Mouse (Mus musculus) testis, adult 2 months (tissue): ENCODE results near the gene Arl13b. TPM values are rescaled to one million over a fixed set of nuclear protein-coding genes. Genes with fewer than 3 reads are reported as not detected.

ENCODE experiments used
- H3K27ac ChIP-seq: fragments of 200-500 bp; 2 replicates; pipeline ENCODE4 v1.5.1; 2012; ENCODE audit warnings: low read depth, low read length; ENCODE audit not compliant: control insufficient read depth, insufficient read depth
- H3K27me3 ChIP-seq: fragments of 200-500 bp; 2 replicates; pipeline ENCODE4 v1.6.1; 2012; ENCODE audit warnings: mild to moderate bottlenecking, low read length, moderate library complexity; ENCODE audit not compliant: control insufficient read depth, insufficient read depth
- H3K36me3 ChIP-seq: fragments of 200-500 bp; 2 replicates; pipeline ENCODE4 v1.6.1; 2012; ENCODE audit warnings: mild to moderate bottlenecking, low read length; ENCODE audit not compliant: control insufficient read depth, insufficient read depth
- H3K4me1 ChIP-seq: fragments of 200-500 bp; 2 replicates; pipeline ENCODE4 v1.6.1; 2012; ENCODE audit warnings: low read length; ENCODE audit not compliant: control insufficient read depth, insufficient read depth
- H3K4me3 ChIP-seq: fragments of 200-500 bp; 2 replicates; pipeline ENCODE4 v1.5.1; 2012; ENCODE audit warnings: low read depth, mild to moderate bottlenecking, low read length, moderate library complexity, mixed read lengths; ENCODE audit not compliant: control insufficient read depth
- CTCF ChIP-seq: fragments of 200-500 bp; IDR thresholded peaks from 2 replicates; pipeline ENCODE4 v1.5.1; 2012; ENCODE audit warnings: low read depth, mild to moderate bottlenecking, inconsistent platforms, low read length, moderate library complexity; ENCODE audit not compliant: control insufficient read depth, insufficient read depth, insufficient replicate concordance
- POLR2A ChIP-seq: fragments of 200-500 bp; IDR thresholded peaks from 2 replicates; pipeline ENCODE4 v1.6.1; 2012; ENCODE audit warnings: low read depth, mild to moderate bottlenecking, inconsistent platforms, low read length, moderate library complexity; ENCODE audit not compliant: control insufficient read depth
- polyA plus RNA-seq: library from polyadenylated mRNA; depleted of rRNA; stranded (reverse); fragments of >200 nt; gene quantifications from 2 replicates; pipeline ENCODE4 v1.2.3, GENCODE M21; 2012

The Arl13b gene
- polyA plus RNA-seq, 1 experiment = 31.3 TPM

- H3K36me3 ChIP-seq = no peaks in the 10 kb centered on the region
- H3K27me3 ChIP-seq = no peaks in the 10 kb centered on the region
- no peaks in the 10 kb centered on the region for H3K4me1 ChIP-seq
- no peak overlapping the region for H3K27ac ChIP-seq
- TF ChIP-seq CTCF (no peak), POLR2A (no peak)
- no peak overlapping the region for H3K4me3 ChIP-seq
These were observed 50.2 kb downstream of the Arl13b start for GRCm38 (mm10) chr16:62796608-62797007.

GRCm38 (mm10) chr16:62786621-62787331, 60.1 kb downstream of the Arl13b start, which contains the start of gene Nsun3:
Nsun3 (minus strand) TSS chr16:62786818.
- H3K27me3 ChIP-seq = no peaks in the 10 kb centered on the region
- H3K4me1 ChIP-seq = peaks cover 6% of the 10 kb centered on the region
- peak within 1 kb of the TSS; percentile 96 for H3K27ac ChIP-seq
- TF ChIP-seq CTCF (no peak), POLR2A (peak; percentile 83)
- H3K36me3 ChIP-seq = no peaks in the 10 kb centered on the region
- peak within 1 kb of the TSS; percentile 98 for H3K4me3 ChIP-seq

- Histone ChIP-seq H3K27ac (no peak overlapping the region), H3K4me3 (no peak overlapping the region), H3K4me1 (peaks cover 6% of the 10 kb centered on the region), H3K27me3 (no peaks in the 10 kb centered on the region), H3K36me3 (no peaks in the 10 kb centered on the region)
- TF ChIP-seq CTCF = no peak
- no peak for TF ChIP-seq POLR2A
These were observed 64.6 kb downstream of the Arl13b start for GRCm38 (mm10) chr16:62782229-62782628.

GRCm38 (mm10) chr16:62778282-62778681, 68.6 kb downstream of the Arl13b start:
- Histone ChIP-seq H3K4me3 (no peak overlapping the region), H3K36me3 (no peaks in the 10 kb centered on the region; the same call in 1 of the 2 replicates), H3K27me3 (no peaks in the 10 kb centered on the region), H3K27ac (no peak overlapping the region), H3K4me1 (no peaks in the 10 kb centered on the region)
- TF ChIP-seq POLR2A = no peak
- TF ChIP-seq CTCF = no peak

GRCm38 (mm10) chr16:62776034-62776433, 70.8 kb downstream of the Arl13b start:
- Histone ChIP-seq H3K27me3 (no peaks in the 10 kb centered on the region), H3K4me3 (no peak overlapping the region), H3K36me3 (no peaks in the 10 kb centered on the region; the same call in 1 of the 2 replicates), H3K4me1 (no peaks in the 10 kb centered on the region), H3K27ac (no peak overlapping the region)
- TF ChIP-seq CTCF (no peak), POLR2A (no peak)

- no peak overlapping the region for H3K27ac ChIP-seq
- TF ChIP-seq CTCF = no peak
- TF ChIP-seq POLR2A = no peak
- no peak overlapping the region for H3K4me3 ChIP-seq
- no peaks in the 10 kb centered on the region; the same call in 1 of the 2 replicates for H3K36me3 ChIP-seq
- no peaks in the 10 kb centered on the region for H3K4me1 ChIP-seq
- no peaks in the 10 kb centered on the region for H3K27me3 ChIP-seq
These were observed 73.4 kb downstream of the Arl13b start for GRCm38 (mm10) chr16:62773462-62773861.

- Histone ChIP-seq H3K36me3 (no peaks in the 10 kb centered on the region), H3K4me1 (no peaks in the 10 kb centered on the region), H3K27ac (no peak overlapping the region), H3K4me3 (no peak overlapping the region), H3K27me3 (no peaks in the 10 kb centered on the region)
- TF ChIP-seq CTCF (no peak), POLR2A (no peak)
These were observed 88.5 kb downstream of the Arl13b start for GRCm38 (mm10) chr16:62758340-62758739.
